Mouse (Mus musculus): ENCODE results near the gene Hnrnpf.

Hnrnpf gene

GRCm38 (mm10) chr6:117885943-117886342, 14.2 kb upstream of the Hnrnpf start:
- H3K9me3 ChIP-seq (ENCODE audit: low read length): no peaks in the 10 kb centered on the region
- TF ChIP-seq CTCF (conservative IDR thresholded peaks at IDR 0.05; ENCODE audit: low read length) (no peak), NANOG (IDR thresholded peaks at IDR 0.05; ENCODE audit: borderline replicate concordance, low read length) (no peak), POU5F1 (IDR thresholded peaks at IDR 0.05; ENCODE audit: borderline replicate concordance, low read length) (no peak)
- no peak overlapping the region for H3K4me3 ChIP-seq (replicated peaks; ENCODE audit: low read length)
- no peaks in the 10 kb centered on the region for H3K27me3 ChIP-seq (ENCODE audit: insufficient read depth, low read length)
- peaks cover 61% of the 10 kb centered on the region for H3K4me1 ChIP-seq (replicated peaks; ENCODE audit: low read depth, low read length)
- no peaks in the 10 kb centered on the region for H3K36me3 ChIP-seq (ENCODE audit: insufficient read depth, low read length)

- Histone ChIP-seq H3K4me3 (replicated peaks; ENCODE audit: low read length) (no peak overlapping the region), H3K36me3 (ENCODE audit: insufficient read depth, low read length) (no peaks in the 10 kb centered on the region), H3K27me3 (ENCODE audit: insufficient read depth, low read length) (no peaks in the 10 kb centered on the region), H3K4me1 (replicated peaks; ENCODE audit: low read depth, low read length) (peaks cover 57% of the 10 kb centered on the region), H3K9me3 (ENCODE audit: low read length) (no peaks in the 10 kb centered on the region)
- no peak for TF ChIP-seq CTCF (conservative IDR thresholded peaks at IDR 0.05; ENCODE audit: low read length)
- no peak for TF ChIP-seq NANOG (IDR thresholded peaks at IDR 0.05; ENCODE audit: borderline replicate concordance, low read length)
- no peak for TF ChIP-seq POU5F1 (IDR thresholded peaks at IDR 0.05; ENCODE audit: borderline replicate concordance, low read length)
Measured at GRCm38 (mm10) chr6:117888032-117888431, 12.1 kb upstream of the Hnrnpf start.

GRCm38 (mm10) chr6:117888642-117889096, 11.5 kb upstream of the Hnrnpf start:
- H3K36me3 ChIP-seq (ENCODE audit: insufficient read depth, low read length): no peaks in the 10 kb centered on the region
- H3K9me3 ChIP-seq (ENCODE audit: low read length): no peaks in the 10 kb centered on the region
- H3K4me1 ChIP-seq (replicated peaks; ENCODE audit: low read depth, low read length): peaks cover 50% of the 10 kb centered on the region
- TF ChIP-seq CTCF (conservative IDR thresholded peaks at IDR 0.05; ENCODE audit: low read length) (no peak), NANOG (IDR thresholded peaks at IDR 0.05; ENCODE audit: borderline replicate concordance, low read length) (no peak), POU5F1 (IDR thresholded peaks at IDR 0.05; ENCODE audit: borderline replicate concordance, low read length) (no peak)
- no peak overlapping the region for H3K4me3 ChIP-seq (replicated peaks; ENCODE audit: low read length)
- no peaks in the 10 kb centered on the region for H3K27me3 ChIP-seq (ENCODE audit: insufficient read depth, low read length)

GRCm38 (mm10) chr6:117890257-117890656, 9.9 kb upstream of the Hnrnpf start:
- H3K4me1 ChIP-seq (replicated peaks; ENCODE audit: low read depth, low read length): peaks cover 43% of the 10 kb centered on the region
- no peaks in the 10 kb centered on the region for H3K27me3 ChIP-seq (ENCODE audit: insufficient read depth, low read length)
- TF ChIP-seq POU5F1 (IDR thresholded peaks at IDR 0.05; ENCODE audit: borderline replicate concordance, low read length) (no peak), CTCF (conservative IDR thresholded peaks at IDR 0.05; ENCODE audit: low read length) (no peak)
- no peaks in the 10 kb centered on the region for H3K9me3 ChIP-seq (ENCODE audit: low read length)
- no peak overlapping the region for H3K4me3 ChIP-seq (replicated peaks; ENCODE audit: low read length)
- H3K36me3 ChIP-seq (ENCODE audit: insufficient read depth, low read length): no peaks in the 10 kb centered on the region

GRCm38 (mm10) chr6:117891369-117892160, 8.6 kb upstream of the Hnrnpf start:
- Histone ChIP-seq H3K4me3 (replicated peaks; ENCODE audit: low read length) (peak overlapping the region; percentile 71), H3K27me3 (ENCODE audit: insufficient read depth, low read length) (no peaks in the 10 kb centered on the region), H3K4me1 (replicated peaks; ENCODE audit: low read depth, low read length) (peaks cover 35% of the 10 kb centered on the region), H3K9me3 (ENCODE audit: low read length) (no peaks in the 10 kb centered on the region), H3K36me3 (ENCODE audit: insufficient read depth, low read length) (no peaks in the 10 kb centered on the region)
- TF ChIP-seq CTCF (conservative IDR thresholded peaks at IDR 0.05; ENCODE audit: low read length) (no peak), NANOG (IDR thresholded peaks at IDR 0.05; ENCODE audit: borderline replicate concordance, low read length) (no peak), POU5F1 (IDR thresholded peaks at IDR 0.05; ENCODE audit: borderline replicate concordance, low read length) (no peak)

- Histone ChIP-seq H3K36me3 (ENCODE audit: insufficient read depth, low read length) (no peaks in the 10 kb centered on the region), H3K27me3 (ENCODE audit: insufficient read depth, low read length) (no peaks in the 10 kb centered on the region), H3K9me3 (ENCODE audit: low read length) (no peaks in the 10 kb centered on the region), H3K4me3 (replicated peaks; ENCODE audit: low read length) (no peak overlapping the region), H3K4me1 (replicated peaks; ENCODE audit: low read depth, low read length) (peaks cover 34% of the 10 kb centered on the region)
- TF ChIP-seq POU5F1 (IDR thresholded peaks at IDR 0.05; ENCODE audit: borderline replicate concordance, low read length) (no peak), NANOG (IDR thresholded peaks at IDR 0.05; ENCODE audit: borderline replicate concordance, low read length) (no peak), CTCF (conservative IDR thresholded peaks at IDR 0.05; ENCODE audit: low read length) (no peak)
Measured at GRCm38 (mm10) chr6:117892386-117892785, 7.7 kb upstream of the Hnrnpf start.

- Histone ChIP-seq H3K36me3 (ENCODE audit: insufficient read depth, low read length) (no peaks in the 10 kb centered on the region), H3K27me3 (ENCODE audit: insufficient read depth, low read length) (no peaks in the 10 kb centered on the region), H3K9me3 (ENCODE audit: low read length) (no peaks in the 10 kb centered on the region), H3K4me1 (replicated peaks; ENCODE audit: low read depth, low read length) (peaks cover 29% of the 10 kb centered on the region), H3K4me3 (replicated peaks; ENCODE audit: low read length) (no peak overlapping the region)
- TF ChIP-seq NANOG (IDR thresholded peaks at IDR 0.05; ENCODE audit: borderline replicate concordance, low read length) (no peak), CTCF (conservative IDR thresholded peaks at IDR 0.05; ENCODE audit: low read length) (no peak), POU5F1 (IDR thresholded peaks at IDR 0.05; ENCODE audit: borderline replicate concordance, low read length) (no peak)
Measured at GRCm38 (mm10) chr6:117893435-117893834, 6.7 kb upstream of the Hnrnpf start.

GRCm38 (mm10) chr6:117897800-117898199, 2.3 kb upstream of the Hnrnpf start:
- Histone ChIP-seq H3K27me3 (ENCODE audit: insufficient read depth, low read length) (no peaks in the 10 kb centered on the region), H3K36me3 (ENCODE audit: insufficient read depth, low read length) (no peaks in the 10 kb centered on the region), H3K4me3 (replicated peaks; ENCODE audit: low read length) (no peak overlapping the region), H3K4me1 (replicated peaks; ENCODE audit: low read depth, low read length) (peaks cover 36% of the 10 kb centered on the region), H3K9me3 (ENCODE audit: low read length) (no peaks in the 10 kb centered on the region)
- TF ChIP-seq POU5F1 (IDR thresholded peaks at IDR 0.05; ENCODE audit: borderline replicate concordance, low read length) (no peak), NANOG (IDR thresholded peaks at IDR 0.05; ENCODE audit: borderline replicate concordance, low read length) (no peak), CTCF (conservative IDR thresholded peaks at IDR 0.05; ENCODE audit: low read length) (no peak)
